Mouse (Mus musculus): ENCODE data around the gene Kat2b.
"Not testable (repeated sequence)": the region's sequence is repeated elsewhere in the genome, so short reads cannot be mapped to it uniquely, and the experiment has no call there.

The Kat2b gene

GRCm38 (mm10) chr17:53570361-53570875 is 3.8 kb downstream of the Kat2b start:
- no peak for DNase-seq

- not testable (repeated sequence) for DNase-seq
Measured at GRCm38 (mm10) chr17:53570932-53571331, 4.3 kb downstream of the Kat2b start.

- DNase-seq, result no peak
Measured at GRCm38 (mm10) chr17:53573019-53573556, 6.4 kb downstream of the Kat2b start.

GRCm38 (mm10) chr17:53577151-53577550 is 10.5 kb downstream of the Kat2b start:
- no peak for DNase-seq

- no peak for DNase-seq
Measured at GRCm38 (mm10) chr17:53577754-53578153, 11.1 kb downstream of the Kat2b start.

GRCm38 (mm10) chr17:53578249-53578648 is 11.6 kb downstream of the Kat2b start:
- no peak for DNase-seq

GRCm38 (mm10) chr17:53578776-53579175 is 12.1 kb downstream of the Kat2b start:
- no peak for DNase-seq

- DNase-seq, result no peak
Measured at GRCm38 (mm10) chr17:53579612-53580011, 13.0 kb downstream of the Kat2b start.

- DNase-seq, result no peak
Measured at GRCm38 (mm10) chr17:53580237-53580636, 13.6 kb downstream of the Kat2b start.

GRCm38 (mm10) chr17:53582026-53582585 is 15.4 kb downstream of the Kat2b start:
- DNase-seq, result no peak

GRCm38 (mm10) chr17:53582805-53583204 is 16.1 kb downstream of the Kat2b start:
- no peak for DNase-seq

GRCm38 (mm10) chr17:53583846-53584579 is 17.4 kb downstream of the Kat2b start:
- no peak for DNase-seq

GRCm38 (mm10) chr17:53587074-53587851 is 20.6 kb downstream of the Kat2b start:
- peak; percentile 88 for DNase-seq

GRCm38 (mm10) chr17:53588097-53588855 is 21.6 kb downstream of the Kat2b start:
- no peak for DNase-seq

GRCm38 (mm10) chr17:53590110-53590509 is 23.4 kb downstream of the Kat2b start:
- DNase-seq, result no peak

- no peak for DNase-seq
Measured at GRCm38 (mm10) chr17:53591910-53592309, 25.2 kb downstream of the Kat2b start.

- no peak for DNase-seq
Measured at GRCm38 (mm10) chr17:53594590-53594989, 27.9 kb downstream of the Kat2b start.

- DNase-seq, result no peak
Measured at GRCm38 (mm10) chr17:53595527-53595926, 28.9 kb downstream of the Kat2b start.

GRCm38 (mm10) chr17:53596314-53596882 is 29.7 kb downstream of the Kat2b start:
- no peak for DNase-seq

GRCm38 (mm10) chr17:53596941-53597790 is 30.5 kb downstream of the Kat2b start:
- no peak for DNase-seq

GRCm38 (mm10) chr17:53598571-53598970 is 31.9 kb downstream of the Kat2b start:
- DNase-seq, result no peak
